Mouse (Mus musculus): ENCODE measurements around the gene Gm3604. TPM values are rescaled to one million over a fixed set of nuclear protein-coding genes. Genes with fewer than 3 reads are reported as not detected.

Gm3604 gene
- polyA plus RNA-seq (2017; shearing (Covaris generic)), result 0.61 TPM

GRCm38 (mm10) chr13:62382952-62383351 lies at the start of gene Gm3604:
Gene Gm3604, minus strand, starts transcription at chr13:62383177.

Other genes starting within 250 kb of the Gm3604 start
- 3.4 TPM for gene Gm49359, start 83.7 kb upstream of the Gm3604 start, polyA plus RNA-seq (2017; shearing (Covaris generic))
- not detected for gene Zfp935, start 175.3 kb upstream of the Gm3604 start, polyA plus RNA-seq (2017; shearing (Covaris generic))
- 3.2 TPM for gene Zfp934, start 188.0 kb upstream of the Gm3604 start, polyA plus RNA-seq (2017; shearing (Covaris generic))
- gene 6720489N17Rik, start 241.0 kb upstream of the Gm3604 start, polyA plus RNA-seq (2017; shearing (Covaris generic)), result 0.52 TPM

Measured in naive thymus-derived CD4-positive, alpha-beta T cell, adult 5 months (primary cell).